Mouse (Mus musculus) adrenal gland, postnatal 14 days (tissue): Measurements from ENCODE around the gene F2rl1. TPM values are rescaled to one million over a fixed set of nuclear protein-coding genes. Genes with fewer than 3 reads are reported as not detected.
A peak's percentile ranks its signal among the peaks of the same experiment; 100 is the strongest.

Experiments
- DNase-seq: peaks from one replicate; pipeline ENCODE4 v3.0.0; 2021; ENCODE audit warnings: mixed read lengths
- long read RNA-seq, 2 experiments: library from polyadenylated mRNA; stranded (forward); transcript quantifications; one replicate each; pipeline ENCODE4 v2.0.0; 2021
- total RNA-seq: library from RNA; stranded (reverse); gene quantifications from 2 replicates; pipeline ENCODE4 v1.2.3, GENCODE M21; 2021

Gene F2rl1
- 0.22 and 1.2 TPM in 2 replicates for total RNA-seq
- long read RNA-seq, experiment 1, result 0 reads
- long read RNA-seq, experiment 2, result 0 reads

DNA sequence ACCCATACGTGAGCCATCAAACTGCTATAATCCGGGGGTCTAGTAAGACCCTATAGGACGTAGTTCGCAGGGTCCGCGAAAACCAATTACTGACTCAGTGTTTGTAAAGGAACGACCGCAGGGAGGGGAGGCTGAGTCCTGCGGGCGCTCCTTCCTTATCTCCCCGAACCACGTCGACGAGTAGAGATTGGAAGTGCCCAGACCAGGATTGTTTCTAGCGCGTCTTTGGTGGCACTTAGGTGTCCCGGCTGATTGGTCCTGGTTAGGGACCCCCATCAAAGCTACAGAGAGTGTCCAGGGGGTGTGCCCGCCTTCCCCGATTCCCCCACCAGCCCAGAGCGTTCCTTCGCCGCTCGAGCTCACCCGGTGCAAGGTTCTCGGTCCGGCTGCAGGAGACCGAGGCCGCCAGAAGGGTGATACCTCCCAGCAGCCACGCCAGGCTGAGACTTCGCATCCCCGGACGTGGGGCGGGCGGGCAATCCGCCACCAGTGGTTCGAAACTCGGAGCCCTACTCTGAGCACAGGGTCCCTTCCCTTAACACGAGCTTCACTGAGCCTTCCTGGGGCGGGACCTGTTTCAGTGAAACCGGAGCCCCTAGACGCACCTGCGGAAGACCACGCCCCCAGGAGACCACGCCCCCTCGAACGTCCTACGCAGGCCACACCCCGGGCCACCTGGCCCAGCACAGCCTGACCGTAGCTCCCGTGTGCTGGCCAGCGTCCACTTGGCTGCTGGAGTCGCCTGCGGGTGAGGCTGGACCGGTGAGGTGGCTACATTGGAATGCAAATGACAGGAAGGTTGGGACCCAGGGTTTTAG is at the start of gene F2rl1:
TSS of gene F2rl1 (minus strand) at position 554 of the 818 bp plus-strand sequence.
- peak; percentile 45 for DNase-seq

DNA sequence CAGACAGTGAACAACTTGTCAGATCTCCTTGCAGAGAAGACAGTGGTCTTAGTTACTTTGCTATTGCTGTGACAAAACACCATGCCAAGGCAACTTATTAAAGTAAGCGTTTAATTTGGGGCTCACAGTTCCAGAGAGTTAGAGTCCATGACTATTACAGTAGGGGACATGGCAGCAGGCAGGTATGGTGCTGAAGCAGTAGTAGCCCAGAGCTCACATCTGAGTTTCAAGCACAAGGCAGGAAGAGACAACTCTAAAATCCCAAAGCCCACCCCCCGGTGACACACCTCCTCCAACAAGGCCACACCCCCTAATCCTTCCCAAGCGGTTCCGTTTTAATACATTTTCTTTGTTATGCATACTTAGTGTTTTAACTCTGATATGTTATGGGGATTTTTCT is 45.9 kb upstream of the F2rl1 start:
- DNase-seq, result no peak

DNA sequence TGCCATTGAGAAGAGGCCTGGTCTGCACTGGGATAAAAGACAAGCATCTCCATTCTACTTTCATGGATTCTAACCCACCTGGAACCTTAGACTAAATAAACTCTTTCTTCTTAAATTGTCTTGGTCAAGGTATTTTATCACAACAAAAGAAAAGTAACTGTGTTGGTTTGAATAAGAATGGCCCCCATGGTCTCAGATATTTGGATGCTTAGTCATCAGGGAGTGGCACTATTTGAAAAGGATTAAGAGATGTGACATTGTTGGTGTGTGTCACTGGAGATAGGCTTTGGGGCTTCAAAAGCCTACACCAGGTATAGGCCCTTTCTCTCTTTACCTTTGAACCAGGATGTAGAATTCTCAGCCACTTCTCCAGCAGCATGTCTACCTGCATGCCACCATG is 44.3 kb upstream of the F2rl1 start:
- no peak for DNase-seq

DNA sequence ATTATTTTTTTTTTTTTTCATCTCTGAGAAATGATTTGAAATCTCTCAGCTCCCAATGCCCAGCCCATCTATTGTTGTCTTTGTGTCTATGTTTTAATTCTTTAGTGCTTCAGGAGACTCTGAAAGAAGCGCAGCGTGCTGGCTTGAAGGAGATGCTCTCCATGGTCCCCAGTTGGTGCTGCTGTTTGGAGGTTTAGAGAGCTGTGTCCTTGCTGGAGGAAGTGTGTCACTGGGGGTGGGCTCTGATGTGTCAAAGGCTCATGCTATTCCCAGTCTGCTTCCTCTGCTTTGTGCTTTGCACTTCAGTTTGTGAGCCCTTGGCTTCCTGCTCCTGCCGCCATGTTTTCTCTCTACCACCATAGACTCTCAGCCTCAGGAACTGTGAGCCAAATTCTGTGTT is 43.3 kb upstream of the F2rl1 start:
- DNase-seq, result no peak

DNA sequence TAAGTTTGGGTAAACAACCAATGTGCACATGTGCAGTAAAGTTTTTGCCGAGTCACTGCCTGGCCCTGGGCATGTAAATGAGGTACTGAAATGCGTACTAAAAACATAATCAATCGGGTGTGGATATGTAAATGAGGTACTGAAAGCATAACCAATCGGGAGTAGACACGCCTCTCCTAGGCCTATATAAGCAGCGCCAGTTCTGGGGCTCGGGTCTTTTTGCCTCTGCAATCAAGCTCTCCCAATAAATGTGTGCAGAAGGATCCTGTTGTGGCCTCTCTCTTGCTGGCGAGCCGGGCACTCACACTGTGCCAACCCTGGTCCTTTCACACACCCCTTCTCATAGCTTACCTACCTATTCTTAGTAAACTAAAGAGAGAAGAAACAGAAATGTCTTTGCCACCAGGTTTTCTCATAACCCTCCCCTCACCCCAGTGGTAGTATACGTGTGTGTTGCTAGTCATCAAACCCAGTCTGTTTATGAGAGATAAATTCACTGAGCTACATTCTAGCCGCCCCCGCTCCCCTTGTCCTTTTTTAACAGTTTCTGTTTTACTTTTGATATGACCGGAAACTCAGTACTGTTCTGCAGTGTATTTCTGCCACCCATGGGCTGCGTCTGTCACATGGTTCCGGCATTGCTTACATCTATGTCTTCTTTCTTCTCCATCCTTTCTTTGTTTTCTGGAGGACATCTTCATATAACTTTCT is 42.0 kb upstream of the F2rl1 start:
- DNase-seq, result no peak

DNA sequence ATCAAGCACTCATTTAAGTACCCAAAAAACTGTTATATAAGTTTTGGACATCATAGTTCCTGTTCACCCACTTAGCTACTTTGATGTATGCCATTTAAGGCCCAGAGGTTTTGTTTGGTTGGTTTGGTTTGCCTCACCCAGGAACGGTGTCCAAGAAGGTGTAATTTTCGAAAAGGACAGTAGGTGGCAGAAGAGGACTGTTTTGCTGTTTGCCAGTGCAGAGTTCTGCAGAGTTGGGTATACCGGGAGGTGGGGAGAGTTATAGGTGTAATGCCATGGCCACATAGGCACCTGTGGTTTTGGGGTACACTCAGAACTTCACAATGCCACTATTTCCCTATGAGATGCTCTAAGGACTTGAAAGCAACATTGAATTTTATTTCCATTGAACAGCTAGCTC is 38.7 kb upstream of the F2rl1 start:
- DNase-seq, result peak; percentile 80

DNA sequence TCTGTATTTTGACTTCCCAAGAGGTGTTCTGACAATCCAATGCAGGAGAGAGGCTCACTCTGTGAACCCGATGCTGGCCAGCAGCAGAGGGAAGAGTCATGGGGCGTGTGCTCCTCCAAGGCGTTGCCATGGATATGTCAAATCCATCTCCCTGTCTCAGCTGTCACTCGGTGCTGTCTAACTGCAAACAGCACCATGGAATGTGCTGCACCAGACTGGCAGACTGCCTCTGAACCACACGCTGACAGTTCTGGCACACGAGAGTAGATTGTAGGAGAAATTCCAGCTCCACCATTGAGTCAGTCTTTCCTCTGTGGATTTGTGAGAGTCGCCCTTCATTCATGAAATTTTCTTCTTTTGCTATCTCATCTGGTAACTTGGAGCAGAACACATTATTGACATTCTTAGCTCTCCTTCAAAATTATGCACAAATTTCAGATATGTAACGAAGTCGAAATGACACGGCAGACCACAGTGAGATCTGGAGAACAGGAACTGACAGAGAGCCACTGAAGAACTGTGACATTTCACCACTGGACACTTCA is 38.1 kb upstream of the F2rl1 start:
- DNase-seq, result no peak

DNA sequence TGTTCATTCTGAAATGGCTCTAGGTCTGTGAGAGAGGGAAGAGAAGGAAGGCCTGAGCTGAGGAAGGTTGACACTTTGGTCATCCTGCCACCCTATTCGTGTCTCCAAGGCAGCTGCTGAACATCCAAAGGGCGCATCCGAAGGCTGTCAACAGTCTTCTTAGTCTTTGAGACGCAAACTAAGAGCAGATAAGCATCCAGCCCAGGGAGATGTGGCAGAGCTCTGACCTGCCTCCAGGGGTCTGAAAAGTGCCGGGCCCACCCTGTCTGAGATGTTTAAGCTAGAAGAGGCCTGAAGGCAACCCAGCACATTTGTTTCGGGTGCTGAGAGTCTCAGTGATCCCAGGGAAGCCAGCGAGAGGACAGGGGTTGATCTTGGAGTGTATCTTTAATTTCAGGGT is 32.3 kb upstream of the F2rl1 start:
- no peak for DNase-seq

DNA sequence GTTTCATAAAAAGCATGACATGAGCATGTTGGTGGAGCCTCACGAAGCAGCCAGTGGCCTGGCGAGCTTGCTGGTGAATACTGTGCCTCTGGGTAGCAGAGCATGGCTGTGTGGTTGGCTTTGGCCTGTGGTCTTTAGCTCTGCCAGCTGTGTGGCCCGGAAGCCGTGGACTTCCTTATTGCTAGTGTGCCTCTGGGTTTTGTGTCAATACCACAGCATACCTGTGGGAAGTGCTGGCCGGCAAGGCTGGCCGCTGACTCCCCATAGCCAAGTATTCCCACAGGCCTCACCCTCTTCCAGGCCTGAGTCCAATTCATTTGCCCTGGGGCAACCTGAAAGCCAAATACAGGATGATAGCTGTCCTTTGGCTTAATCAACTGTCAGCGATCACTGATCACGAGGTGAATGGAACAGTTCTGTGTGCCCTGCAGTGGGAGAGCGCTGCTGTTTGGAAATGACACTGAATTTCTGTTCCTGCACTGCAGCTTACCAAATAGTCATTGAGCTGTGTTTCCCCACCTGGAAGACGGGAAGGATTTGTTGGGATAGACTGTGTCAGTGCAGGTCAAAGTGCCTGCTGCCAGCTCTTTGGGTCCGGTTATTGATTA is 29.0 kb upstream of the F2rl1 start:
- no peak for DNase-seq

DNA sequence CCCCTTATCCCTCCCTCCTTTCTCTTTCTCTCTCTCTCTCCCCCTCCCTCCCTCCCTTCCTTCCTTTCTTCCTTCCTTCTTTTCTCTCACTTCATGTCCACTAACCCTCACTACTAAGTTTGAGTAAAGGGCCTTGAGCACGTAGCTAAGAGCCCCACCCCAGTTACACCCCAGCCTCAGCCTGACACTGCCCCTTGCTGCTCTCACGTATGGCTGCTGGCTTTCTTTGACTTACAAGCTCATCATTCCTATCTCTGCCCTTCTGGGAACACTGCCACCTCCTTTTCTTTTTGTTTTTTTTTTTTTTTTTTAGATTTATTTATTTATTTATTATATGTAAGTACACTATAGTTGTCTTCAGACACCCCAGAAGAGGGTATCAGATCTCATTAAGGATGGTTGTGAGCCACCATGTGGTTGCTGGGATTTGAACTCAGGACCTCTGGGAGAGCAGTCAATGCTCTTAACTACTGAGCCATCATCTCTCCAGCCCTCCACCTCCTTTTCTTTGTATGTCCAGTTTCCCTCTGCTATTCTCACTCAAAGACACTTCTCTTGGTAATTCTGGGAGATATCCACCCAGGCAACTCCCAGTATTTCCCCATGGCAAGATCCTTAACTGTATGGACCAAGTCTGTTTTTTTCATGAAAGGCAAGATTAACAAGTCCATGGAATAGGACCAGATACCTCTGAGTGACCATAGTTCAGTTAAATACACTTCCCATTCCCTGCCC is 25.8 kb upstream of the F2rl1 start:
- no peak for DNase-seq

DNA sequence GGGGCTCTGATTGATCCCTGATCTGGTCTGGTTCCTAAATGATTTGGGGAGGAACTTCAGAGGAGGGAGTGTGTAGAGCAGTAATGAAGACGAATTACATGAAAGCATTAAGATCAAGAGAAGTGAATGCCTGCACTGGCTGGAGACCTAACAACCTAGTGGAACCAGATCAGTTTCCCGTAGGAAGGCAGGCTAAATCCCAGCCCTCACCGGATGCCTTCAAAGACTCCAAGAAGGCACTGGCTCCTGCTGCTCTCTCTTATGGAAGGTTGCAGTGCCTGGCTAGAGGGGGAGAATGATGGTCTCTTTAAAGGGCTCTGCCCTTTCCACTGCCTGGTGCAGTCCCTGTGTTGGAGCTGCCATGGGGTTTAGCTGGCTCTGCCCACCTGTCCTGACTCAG is 24.4 kb upstream of the F2rl1 start:
- DNase-seq, result no peak

DNA sequence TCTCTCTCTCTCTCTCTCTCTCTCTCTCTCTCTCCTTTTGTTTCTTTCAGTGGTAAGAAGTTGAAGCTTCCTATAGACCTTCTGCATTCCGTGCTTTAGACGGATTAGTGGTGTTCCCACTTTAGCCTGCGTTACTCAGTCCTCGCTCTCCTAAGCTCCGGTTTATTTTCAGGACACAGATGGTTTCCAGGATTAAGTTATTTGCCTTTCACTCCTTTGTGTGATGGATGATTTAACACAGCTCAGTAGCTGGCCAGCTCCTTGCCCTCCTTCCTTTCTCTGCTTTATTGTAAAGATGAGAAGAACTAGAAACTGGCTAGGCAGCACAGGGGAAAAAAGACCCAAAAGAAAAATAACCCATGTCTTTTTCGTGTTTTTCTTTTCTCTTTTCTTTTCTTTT is 23.8 kb upstream of the F2rl1 start:
- DNase-seq, result no peak

DNA sequence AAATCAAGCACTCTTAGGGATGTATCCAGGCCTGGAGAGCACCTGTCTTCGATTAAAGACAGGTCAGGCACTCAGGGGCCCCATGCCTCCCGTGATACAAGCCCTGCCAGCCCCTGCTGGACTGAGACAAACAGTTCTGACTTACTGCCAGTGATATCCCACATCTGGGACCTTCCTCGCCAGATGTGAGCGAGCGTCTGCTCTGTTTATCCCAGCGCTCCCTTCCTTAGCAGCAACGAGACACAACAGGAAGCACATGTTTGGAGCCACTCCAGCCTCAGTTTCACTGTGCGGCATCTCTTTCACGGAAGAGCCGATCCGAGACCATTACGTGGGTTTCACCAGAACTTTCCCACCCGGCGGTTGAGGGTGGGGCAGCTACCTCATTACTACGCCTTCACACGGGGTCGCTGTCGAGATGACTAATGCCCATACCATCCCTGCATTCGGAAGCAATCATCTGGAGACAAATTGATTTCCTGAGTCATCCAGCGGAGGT is 23.3 kb upstream of the F2rl1 start:
- no peak for DNase-seq

DNA sequence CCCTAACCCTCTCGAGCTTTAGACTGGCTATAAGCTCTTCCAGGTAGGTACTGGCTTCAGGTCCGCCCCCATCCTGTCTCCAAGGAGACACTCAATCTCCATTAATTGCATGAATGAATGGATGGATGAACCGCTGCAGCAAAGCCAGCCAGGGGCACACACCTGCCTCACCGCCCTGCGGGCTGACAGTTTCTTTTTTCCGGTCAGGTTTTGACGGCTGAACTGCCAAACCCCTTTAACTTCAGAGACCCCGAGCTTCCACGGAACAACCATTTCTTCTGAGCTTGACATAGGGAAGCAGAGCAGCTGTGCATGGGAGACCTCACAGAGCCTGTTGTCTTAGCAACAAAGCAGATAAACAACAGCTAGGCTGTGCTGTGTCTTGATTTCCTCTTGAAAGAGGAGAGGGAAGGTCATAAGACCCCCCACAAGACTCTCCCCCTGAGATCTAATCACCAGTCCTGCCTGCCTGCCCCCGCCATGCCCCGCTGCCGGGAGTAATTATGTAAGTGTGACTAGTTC is 22.1 kb upstream of the F2rl1 start:
- DNase-seq, result no peak

DNA sequence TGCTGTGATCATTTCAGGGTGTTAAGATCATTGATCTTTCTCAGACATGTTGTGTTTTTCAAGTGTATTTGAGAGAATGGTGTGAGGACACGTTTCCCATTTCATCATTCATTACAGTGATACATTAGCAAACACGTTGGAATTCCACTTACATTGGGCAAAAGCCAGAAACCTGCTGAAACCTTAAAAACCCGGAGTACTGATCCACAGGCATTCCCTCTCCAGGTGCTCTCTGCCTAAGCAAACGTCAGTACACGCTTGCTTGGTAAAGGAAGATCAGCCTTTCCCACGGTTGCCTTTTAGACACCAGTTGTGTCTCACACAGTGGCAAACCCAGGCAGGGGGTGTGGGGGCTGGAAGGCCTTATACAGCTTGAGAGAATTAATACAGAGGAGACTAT is 21.2 kb upstream of the F2rl1 start:
- DNase-seq, result no peak

DNA sequence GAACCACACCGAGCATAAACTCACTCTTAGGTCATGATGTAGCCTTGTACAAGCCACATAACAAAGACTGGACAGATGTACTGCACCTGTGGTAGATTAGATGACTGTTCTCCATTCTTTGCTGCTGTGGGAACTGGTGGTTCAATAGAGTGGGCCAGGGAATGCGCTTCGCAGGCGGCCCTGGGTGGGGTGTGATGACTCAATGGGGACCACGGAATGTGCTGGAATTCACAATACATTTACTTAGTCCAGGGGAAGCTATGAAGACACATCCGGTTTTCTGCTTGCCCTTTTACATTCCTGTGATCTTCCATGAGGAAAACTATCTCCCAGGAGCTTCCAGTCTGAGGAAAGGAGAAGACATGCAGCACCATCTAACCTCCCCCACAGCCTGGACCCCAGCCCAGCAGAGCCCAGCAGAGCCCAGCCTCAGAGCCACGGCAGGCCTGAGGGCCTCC is 20.7 kb upstream of the F2rl1 start:
- DNase-seq, result no peak

DNA sequence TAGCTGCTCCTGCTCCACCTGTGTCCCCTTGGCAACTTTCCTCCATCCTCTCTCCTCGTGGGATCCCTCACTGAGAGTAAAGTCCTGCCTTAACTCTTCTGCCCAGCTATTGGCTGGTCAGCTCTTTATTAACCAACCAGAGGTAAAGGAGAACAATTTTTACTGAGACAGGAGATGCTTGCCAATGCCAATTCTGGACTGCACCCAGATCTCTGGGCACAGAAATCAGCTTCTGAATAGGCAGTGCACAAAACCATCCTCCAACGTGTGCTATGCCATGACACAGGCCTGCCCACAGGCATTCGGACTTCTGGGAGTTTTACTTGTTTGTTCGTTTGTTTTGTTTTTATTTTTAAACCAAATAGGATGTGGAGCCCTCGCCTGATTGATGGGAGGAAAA is 13.0 kb upstream of the F2rl1 start:
- no peak for DNase-seq

DNA sequence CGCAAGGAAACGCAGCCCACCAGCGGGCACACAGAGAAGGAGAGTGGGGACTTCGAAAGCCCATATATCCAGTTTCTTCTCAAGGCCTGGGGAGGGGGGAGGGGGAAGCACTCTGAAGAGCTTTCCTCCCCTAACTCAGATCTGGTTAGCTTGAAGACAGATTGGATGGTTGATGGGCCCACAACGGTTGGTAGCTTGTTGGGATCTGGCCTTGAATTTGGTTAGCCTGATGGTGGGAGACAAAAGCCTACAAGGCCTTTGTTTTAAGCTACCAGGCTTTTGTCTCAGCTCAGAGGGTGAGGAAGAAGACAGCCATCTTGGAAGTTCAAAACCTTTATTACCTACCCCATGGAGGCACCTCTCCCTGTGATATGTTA is 11.1 kb upstream of the F2rl1 start:
- DNase-seq, result no peak

DNA sequence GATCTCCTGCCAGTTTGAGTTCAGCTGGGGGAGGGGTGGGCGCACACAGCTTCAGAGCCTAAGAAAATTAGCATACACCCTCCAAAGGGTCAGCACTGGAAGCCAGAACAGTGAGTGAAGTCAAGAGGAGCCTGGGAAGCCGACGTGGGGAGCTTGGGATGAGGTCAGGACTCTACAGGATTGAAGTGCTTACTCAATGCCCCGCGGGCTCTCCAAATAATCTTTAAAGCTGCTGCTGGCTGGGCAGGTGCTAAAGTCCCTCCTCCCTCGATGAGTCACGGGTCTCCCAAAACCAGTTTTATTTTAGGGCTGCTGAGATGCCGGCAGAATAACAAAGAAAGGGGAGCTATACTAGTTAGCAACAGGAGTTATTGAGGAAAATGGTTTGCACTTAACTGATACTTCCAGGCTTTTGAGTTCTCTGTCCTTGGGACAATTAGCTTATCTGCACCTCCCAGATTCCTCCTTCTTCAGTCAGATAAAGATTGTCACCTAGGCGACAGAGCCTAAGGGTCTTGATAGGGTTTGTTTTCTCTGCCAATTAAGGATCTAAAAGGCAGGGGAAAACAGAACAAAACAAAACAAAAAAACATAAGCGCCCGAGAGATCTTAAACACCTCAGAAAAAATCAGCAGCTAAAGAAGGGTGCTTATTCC is 10.6 kb upstream of the F2rl1 start:
- peak; percentile 6 for DNase-seq

DNA sequence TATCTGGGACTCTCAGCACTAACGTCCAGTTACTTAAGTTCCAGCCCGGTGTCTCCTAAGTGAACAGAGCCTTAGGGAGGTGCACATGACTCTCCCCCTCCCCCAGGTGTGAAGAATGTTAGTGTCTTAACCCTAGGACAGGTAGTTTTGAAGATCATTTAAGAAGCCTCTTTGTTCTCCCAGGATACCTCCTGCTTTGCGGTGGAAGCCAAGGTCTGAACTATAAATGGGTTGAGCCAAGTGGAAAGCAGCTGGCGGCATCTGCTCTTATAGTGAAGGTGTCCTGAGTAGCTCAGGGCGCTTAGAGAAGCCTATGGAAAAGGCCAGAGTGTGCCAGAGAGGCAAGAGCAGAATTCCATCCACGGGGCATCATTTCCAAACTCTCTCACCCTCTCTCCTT is 10.0 kb upstream of the F2rl1 start:
- DNase-seq, result no peak

DNA sequence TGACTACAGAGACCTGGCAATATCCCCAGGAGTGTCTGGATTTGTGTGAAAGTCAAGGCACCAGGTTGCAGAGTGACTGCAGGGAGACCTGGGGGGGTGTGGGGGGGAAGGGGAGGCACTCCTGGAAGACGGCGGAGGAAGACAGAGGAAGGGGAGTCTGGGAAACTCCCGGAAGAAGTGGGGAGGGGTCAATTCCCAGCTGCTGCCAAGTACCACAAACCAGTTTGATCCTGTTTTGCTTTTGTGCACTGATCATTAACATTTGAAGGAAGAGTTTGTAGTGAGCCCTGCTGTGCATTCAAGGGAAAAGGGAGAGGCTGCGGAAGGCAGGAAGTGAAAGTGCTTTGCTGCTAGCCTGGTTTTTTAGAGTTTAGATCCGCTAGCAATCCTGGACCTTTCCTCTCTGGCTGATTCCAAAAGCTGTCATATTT is 9.1 kb upstream of the F2rl1 start:
- DNase-seq, result no peak
